Mouse (Mus musculus): ENCODE measurements around the gene Apom.

Gene Apom

DNA sequence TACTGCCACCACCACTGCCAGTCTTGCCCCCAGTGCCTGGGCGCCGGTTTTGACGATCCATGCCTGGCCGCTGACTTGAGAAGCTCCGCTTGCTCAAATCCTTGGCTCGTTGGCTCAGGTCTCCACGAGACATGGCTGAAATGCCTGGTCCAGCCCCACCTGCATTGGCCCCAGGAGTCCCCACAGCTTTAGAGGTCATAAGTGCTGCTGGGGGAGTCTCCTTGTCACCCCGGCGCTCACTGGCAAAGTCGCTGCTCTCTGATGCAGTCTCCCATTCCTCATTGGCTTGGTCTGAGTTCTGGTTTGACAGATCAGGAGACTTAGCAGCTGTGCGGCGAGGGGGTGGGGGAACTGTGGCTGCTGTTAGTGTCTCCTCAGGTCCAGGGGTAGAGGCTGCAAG lies 23.6 kb upstream of the Apom start:
- H3K4me1 ChIP-seq (replicated peaks; ENCODE audit: low read depth, low read length), result peaks cover 74% of the 10 kb centered on the region
- peaks cover 99% of the 10 kb centered on the region for H3K36me3 ChIP-seq (ENCODE audit: insufficient read depth, low read length)
- no peaks in the 10 kb centered on the region for H3K9me3 ChIP-seq (ENCODE audit: low read length)
- H3K27me3 ChIP-seq (ENCODE audit: insufficient read depth, low read length), result no peaks in the 10 kb centered on the region
- no peak overlapping the region; the same call in 1 of the 2 replicates for H3K4me3 ChIP-seq (replicated peaks; ENCODE audit: low read length)
- no peak for TF ChIP-seq POU5F1 (IDR thresholded peaks at IDR 0.05; ENCODE audit: borderline replicate concordance, low read length)
- no peak for TF ChIP-seq CTCF (conservative IDR thresholded peaks at IDR 0.05; ENCODE audit: low read length)
- no peak for TF ChIP-seq NANOG (IDR thresholded peaks at IDR 0.05; ENCODE audit: borderline replicate concordance, low read length)

DNA sequence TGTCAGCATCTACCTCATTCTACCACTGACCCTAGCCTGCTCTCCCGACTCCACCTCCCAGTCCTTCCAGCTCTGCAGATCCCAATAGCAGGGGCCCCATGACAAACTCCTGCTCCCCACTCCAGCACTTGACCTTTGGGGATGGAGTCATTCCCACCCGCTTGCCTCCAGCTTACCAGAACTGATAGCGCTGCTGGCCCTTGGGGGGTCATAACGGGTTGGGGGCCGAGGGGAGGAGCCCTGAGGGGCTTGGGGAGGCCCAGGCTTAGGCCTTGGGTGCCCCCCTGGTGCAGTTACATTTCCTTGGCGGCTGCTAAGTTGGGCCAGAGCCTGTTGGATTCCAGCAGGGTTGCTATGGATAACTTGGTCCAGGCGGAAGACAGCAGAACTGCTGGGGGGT lies 22.8 kb upstream of the Apom start:
- peaks cover 74% of the 10 kb centered on the region for H3K4me1 ChIP-seq (replicated peaks; ENCODE audit: low read depth, low read length)
- H3K27me3 ChIP-seq (ENCODE audit: insufficient read depth, low read length), result no peaks in the 10 kb centered on the region
- peaks cover 99% of the 10 kb centered on the region for H3K36me3 ChIP-seq (ENCODE audit: insufficient read depth, low read length)

DNA sequence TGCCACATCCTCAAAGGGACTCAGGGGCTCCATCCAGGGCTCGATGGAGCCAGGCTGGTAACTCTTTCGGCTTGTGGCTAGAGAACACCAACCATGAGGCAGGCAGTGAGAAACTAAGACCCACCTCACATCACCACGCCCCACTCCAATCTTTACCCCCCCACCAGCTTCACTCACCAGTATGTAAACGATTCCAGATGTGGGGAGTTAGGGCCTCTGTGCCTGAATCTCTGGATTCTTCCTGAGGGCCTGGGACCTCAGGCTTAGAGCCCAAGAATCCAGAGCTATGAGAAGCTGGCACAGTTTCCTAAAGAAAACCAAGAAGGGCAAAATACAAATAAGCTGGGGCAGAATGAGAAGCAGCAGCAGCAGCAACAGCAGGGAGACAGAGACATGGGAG lies 22.1 kb upstream of the Apom start:
- Histone ChIP-seq H3K9me3 (ENCODE audit: low read length) (no peaks in the 10 kb centered on the region), H3K4me1 (replicated peaks; ENCODE audit: low read depth, low read length) (peaks cover 71% of the 10 kb centered on the region), H3K4me3 (replicated peaks; ENCODE audit: low read length) (no peak overlapping the region), H3K36me3 (ENCODE audit: insufficient read depth, low read length) (peaks cover 99% of the 10 kb centered on the region), H3K27me3 (ENCODE audit: insufficient read depth, low read length) (no peaks in the 10 kb centered on the region)
- TF ChIP-seq NANOG (IDR thresholded peaks at IDR 0.05; ENCODE audit: borderline replicate concordance, low read length) (no peak), CTCF (conservative IDR thresholded peaks at IDR 0.05; ENCODE audit: low read length) (no peak), POU5F1 (IDR thresholded peaks at IDR 0.05; ENCODE audit: borderline replicate concordance, low read length) (no peak)

More for the DNA sequence above, 22.8 kb upstream of the Apom start:
- Histone ChIP-seq H3K4me3 (replicated peaks; ENCODE audit: low read length) (no peak overlapping the region), H3K9me3 (ENCODE audit: low read length) (no peaks in the 10 kb centered on the region)
- no peak for TF ChIP-seq POU5F1 (IDR thresholded peaks at IDR 0.05; ENCODE audit: borderline replicate concordance, low read length)
- TF ChIP-seq CTCF (conservative IDR thresholded peaks at IDR 0.05; ENCODE audit: low read length), result no peak
- TF ChIP-seq NANOG (IDR thresholded peaks at IDR 0.05; ENCODE audit: borderline replicate concordance, low read length), result no peak

DNA sequence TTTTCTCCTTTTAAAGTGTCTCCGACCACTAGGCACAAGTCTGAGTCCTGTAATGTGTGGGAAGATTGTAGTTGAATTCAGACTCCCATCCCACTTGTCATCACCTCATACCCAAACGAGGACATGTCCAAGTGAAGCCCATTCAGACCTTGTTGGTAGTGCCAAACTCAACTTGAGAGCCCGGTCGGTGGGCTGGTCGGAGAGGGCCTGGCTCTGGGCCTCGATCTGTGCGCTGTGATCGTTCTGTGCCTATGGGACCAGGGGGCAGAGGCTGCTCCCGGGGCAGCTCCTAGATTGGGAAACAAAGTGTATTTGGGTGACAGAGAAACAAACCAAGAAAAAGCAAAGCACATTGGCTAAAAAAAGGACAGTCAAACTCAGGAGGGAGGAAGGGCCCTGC lies 21.2 kb upstream of the Apom start:
- Histone ChIP-seq H3K4me3 (replicated peaks; ENCODE audit: low read length) (no peak overlapping the region), H3K27me3 (ENCODE audit: insufficient read depth, low read length) (no peaks in the 10 kb centered on the region), H3K9me3 (ENCODE audit: low read length) (no peaks in the 10 kb centered on the region), H3K36me3 (ENCODE audit: insufficient read depth, low read length) (peaks cover 99% of the 10 kb centered on the region), H3K4me1 (replicated peaks; ENCODE audit: low read depth, low read length) (peaks cover 64% of the 10 kb centered on the region)
- TF ChIP-seq CTCF (conservative IDR thresholded peaks at IDR 0.05; ENCODE audit: low read length), result no peak
- TF ChIP-seq NANOG (IDR thresholded peaks at IDR 0.05; ENCODE audit: borderline replicate concordance, low read length), result no peak
- TF ChIP-seq POU5F1 (IDR thresholded peaks at IDR 0.05; ENCODE audit: borderline replicate concordance, low read length), result no peak

DNA sequence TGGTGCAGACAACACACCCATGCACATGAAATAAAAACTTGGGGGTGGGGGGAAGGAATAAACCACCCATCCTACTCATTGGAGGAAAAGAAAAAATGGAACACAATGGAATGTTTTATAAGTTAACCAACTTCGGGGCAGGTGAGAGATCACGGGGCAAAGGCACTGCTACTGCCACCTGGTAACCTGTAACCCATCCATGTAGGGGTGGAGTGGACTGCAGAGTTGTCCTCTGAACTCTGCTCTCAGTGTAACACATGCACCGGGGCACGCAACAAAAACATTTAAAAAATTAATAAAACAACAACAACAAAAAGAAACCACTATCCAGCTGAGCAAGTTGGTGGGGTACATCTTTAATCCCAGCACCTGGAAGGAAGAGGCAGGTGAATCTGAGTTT lies 20.3 kb upstream of the Apom start:
- no peak overlapping the region for H3K4me3 ChIP-seq (replicated peaks; ENCODE audit: low read length)
- H3K9me3 ChIP-seq (ENCODE audit: low read length), result no peaks in the 10 kb centered on the region
- no peak for TF ChIP-seq NANOG (IDR thresholded peaks at IDR 0.05; ENCODE audit: borderline replicate concordance, low read length)
- TF ChIP-seq POU5F1 (IDR thresholded peaks at IDR 0.05; ENCODE audit: borderline replicate concordance, low read length), result no peak
- no peak for TF ChIP-seq CTCF (conservative IDR thresholded peaks at IDR 0.05; ENCODE audit: low read length)
- peaks cover 64% of the 10 kb centered on the region for H3K4me1 ChIP-seq (replicated peaks; ENCODE audit: low read depth, low read length)
- peaks cover 99% of the 10 kb centered on the region for H3K36me3 ChIP-seq (ENCODE audit: insufficient read depth, low read length)
- H3K27me3 ChIP-seq (ENCODE audit: insufficient read depth, low read length), result no peaks in the 10 kb centered on the region

DNA sequence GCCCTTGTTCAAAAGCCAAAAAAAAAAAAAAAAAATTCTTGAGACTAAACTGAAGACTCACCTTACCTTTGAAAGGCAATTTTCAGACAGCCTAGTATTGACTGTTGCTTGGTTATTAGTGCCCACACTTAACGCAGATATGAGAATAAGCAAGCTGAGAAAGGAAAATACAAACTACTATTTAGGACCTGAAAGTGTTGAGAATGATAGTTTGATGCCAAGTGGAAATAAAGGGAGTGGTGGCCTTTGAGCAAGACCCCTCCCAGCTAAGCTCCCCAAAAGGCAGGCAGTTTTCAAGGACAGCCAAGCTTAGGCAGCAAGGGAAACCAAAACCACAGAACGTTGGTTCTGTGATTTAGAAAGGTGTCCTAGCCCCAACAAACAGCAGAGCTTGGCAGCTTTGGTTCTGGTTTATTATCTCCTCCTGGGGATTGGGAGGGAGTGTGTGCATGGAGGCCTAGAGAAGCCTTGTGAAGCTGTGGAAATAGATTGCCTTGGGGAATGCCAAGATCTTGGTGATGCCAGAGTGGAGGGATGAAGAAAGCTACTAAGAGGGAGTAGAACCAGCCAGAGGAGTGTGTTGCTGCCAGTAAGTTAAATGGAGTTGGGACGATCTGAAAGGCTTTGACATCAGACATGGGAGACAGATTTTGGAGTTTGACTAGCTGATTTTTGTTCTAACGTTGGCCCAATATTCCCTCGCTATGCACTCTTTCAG lies 16.2 kb upstream of the Apom start:
- Histone ChIP-seq H3K9me3 (ENCODE audit: low read length) (no peaks in the 10 kb centered on the region), H3K36me3 (ENCODE audit: insufficient read depth, low read length) (peaks cover 98% of the 10 kb centered on the region), H3K27me3 (ENCODE audit: insufficient read depth, low read length) (no peaks in the 10 kb centered on the region), H3K4me3 (replicated peaks; ENCODE audit: low read length) (no peak overlapping the region), H3K4me1 (replicated peaks; ENCODE audit: low read depth, low read length) (peaks cover 49% of the 10 kb centered on the region)
- TF ChIP-seq POU5F1 (IDR thresholded peaks at IDR 0.05; ENCODE audit: borderline replicate concordance, low read length), result no peak
- TF ChIP-seq NANOG (IDR thresholded peaks at IDR 0.05; ENCODE audit: borderline replicate concordance, low read length), result no peak
- no peak for TF ChIP-seq CTCF (conservative IDR thresholded peaks at IDR 0.05; ENCODE audit: low read length)

DNA sequence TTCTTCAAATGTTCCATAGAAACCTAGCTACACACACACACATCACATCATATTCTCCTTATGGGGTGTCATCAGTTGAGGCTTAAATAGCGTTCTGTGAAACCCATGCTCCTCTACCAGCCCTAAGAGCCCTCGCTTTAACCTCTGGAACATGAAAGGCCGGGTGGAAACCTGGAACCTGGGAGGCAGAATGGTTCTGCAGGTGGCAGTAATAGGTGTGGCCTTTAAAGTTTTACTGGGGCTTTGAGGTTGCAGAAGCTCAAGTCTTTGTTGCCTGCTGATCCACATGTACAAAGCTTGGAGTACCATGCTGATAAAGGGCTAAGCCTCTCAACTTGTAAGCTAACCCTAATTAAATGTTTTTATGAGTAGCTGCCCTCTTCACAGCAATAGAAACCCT lies 15.5 kb upstream of the Apom start:
- Histone ChIP-seq H3K9me3 (ENCODE audit: low read length) (no peaks in the 10 kb centered on the region), H3K4me1 (replicated peaks; ENCODE audit: low read depth, low read length) (peaks cover 49% of the 10 kb centered on the region), H3K27me3 (ENCODE audit: insufficient read depth, low read length) (no peaks in the 10 kb centered on the region), H3K36me3 (ENCODE audit: insufficient read depth, low read length) (peaks cover 98% of the 10 kb centered on the region), H3K4me3 (replicated peaks; ENCODE audit: low read length) (no peak overlapping the region)
- TF ChIP-seq NANOG (IDR thresholded peaks at IDR 0.05; ENCODE audit: borderline replicate concordance, low read length), result no peak
- no peak for TF ChIP-seq POU5F1 (IDR thresholded peaks at IDR 0.05; ENCODE audit: borderline replicate concordance, low read length)
- no peak for TF ChIP-seq CTCF (conservative IDR thresholded peaks at IDR 0.05; ENCODE audit: low read length)

DNA sequence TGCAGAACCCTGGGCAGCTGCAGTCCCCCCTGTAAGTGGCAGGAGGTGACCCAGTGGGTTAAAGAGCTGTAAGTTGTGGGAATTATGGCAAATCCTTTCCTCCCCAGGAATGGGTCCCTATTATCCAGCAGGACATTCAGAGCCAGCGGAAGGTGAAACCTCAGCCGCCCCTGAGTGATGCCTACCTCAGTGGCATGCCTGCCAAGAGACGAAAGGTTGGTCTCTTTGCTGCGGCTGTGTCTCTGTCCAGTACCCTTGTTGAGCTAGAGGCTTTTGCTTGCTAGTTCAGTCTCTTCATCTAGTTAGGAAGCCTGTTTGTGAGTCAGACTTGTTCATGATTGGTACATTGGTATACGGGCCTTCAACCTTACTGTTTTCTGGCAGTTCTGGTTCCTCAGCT lies 14.3 kb upstream of the Apom start:
- Histone ChIP-seq H3K9me3 (ENCODE audit: low read length) (no peaks in the 10 kb centered on the region), H3K4me3 (replicated peaks; ENCODE audit: low read length) (no peak overlapping the region), H3K4me1 (replicated peaks; ENCODE audit: low read depth, low read length) (peaks cover 61% of the 10 kb centered on the region), H3K27me3 (ENCODE audit: insufficient read depth, low read length) (no peaks in the 10 kb centered on the region), H3K36me3 (ENCODE audit: insufficient read depth, low read length) (peaks cover 98% of the 10 kb centered on the region)
- TF ChIP-seq NANOG (IDR thresholded peaks at IDR 0.05; ENCODE audit: borderline replicate concordance, low read length) (no peak), CTCF (conservative IDR thresholded peaks at IDR 0.05; ENCODE audit: low read length) (no peak), POU5F1 (IDR thresholded peaks at IDR 0.05; ENCODE audit: borderline replicate concordance, low read length) (no peak)

DNA sequence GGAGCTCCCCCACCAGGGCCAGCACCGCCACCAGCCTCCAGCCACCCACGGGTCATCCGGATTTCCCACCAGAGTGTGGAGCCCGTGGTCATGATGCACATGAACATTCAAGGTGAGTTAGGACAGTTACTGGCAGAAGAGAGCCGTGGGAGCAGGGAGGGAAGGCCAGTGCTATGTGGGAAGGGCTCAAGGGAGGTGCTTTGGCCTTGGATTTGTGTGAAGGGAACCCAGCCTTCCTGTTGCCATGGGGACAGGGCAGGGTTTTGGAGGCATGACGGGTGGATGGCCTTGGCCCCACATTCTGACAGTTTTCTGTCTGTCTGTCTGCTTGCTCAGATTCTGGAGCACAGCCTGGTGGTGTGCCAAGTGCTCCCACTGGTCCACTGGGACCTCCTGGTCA lies 10.1 kb upstream of the Apom start:
- TF ChIP-seq CTCF (conservative IDR thresholded peaks at IDR 0.05; ENCODE audit: low read length), result no peak
- no peak for TF ChIP-seq NANOG (IDR thresholded peaks at IDR 0.05; ENCODE audit: borderline replicate concordance, low read length)
- TF ChIP-seq POU5F1 (IDR thresholded peaks at IDR 0.05; ENCODE audit: borderline replicate concordance, low read length), result no peak
- peaks cover 99% of the 10 kb centered on the region for H3K36me3 ChIP-seq (ENCODE audit: insufficient read depth, low read length)
- peaks cover 70% of the 10 kb centered on the region for H3K4me1 ChIP-seq (replicated peaks; ENCODE audit: low read depth, low read length)
- no peak overlapping the region for H3K4me3 ChIP-seq (replicated peaks; ENCODE audit: low read length)
- no peaks in the 10 kb centered on the region for H3K27me3 ChIP-seq (ENCODE audit: insufficient read depth, low read length)
- H3K9me3 ChIP-seq (ENCODE audit: low read length), result no peaks in the 10 kb centered on the region
